Mouse (Mus musculus) heart, postnatal 10 days (tissue): ENCODE measurements around the gene Tk2. TPM values are rescaled to one million over a fixed set of nuclear protein-coding genes. Genes with fewer than 3 reads are reported as not detected.

Experiments
- DNase-seq, 2 experiments: peaks; one replicate each; pipeline ENCODE4 v3.0.0; 2021
- intact Hi-C: fragments of 180-260 bp; cut with DNase I; formaldehyde crosslinking; loops from one replicate; pipeline ENCODE4 v1.15.1; 2025
- total RNA-seq, 2 experiments: library from RNA; stranded (reverse); gene quantifications; 2 replicates each; pipeline ENCODE4 v1.2.3; 2021

Gene Tk2
- total RNA-seq, 2 experiments from 2014 or later = 9.0 to 10.1 TPM

GRCm38 (mm10) chr8:104227048-104227447, 21.3 kb downstream of the Tk2 start:
- intact Hi-C loops = no loop called here
- DNase-seq = no peak

- intact Hi-C loops = loop anchor here (1.0 to 5.0 kb wide), 3 partner anchors 74 to 188 kb away; no protein-coding TSS in a partner anchor
- peak; percentile 80 to 90 for DNase-seq
Measured at GRCm38 (mm10) chr8:104219806-104220205, 28.6 kb downstream of the Tk2 start.

- intact Hi-C loops = loop anchor here (1.0 kb wide), 2 partner anchors 73 to 134 kb away; no protein-coding TSS in a partner anchor
- DNase-seq = peak; percentile 46 to 70
Measured at GRCm38 (mm10) chr8:104219079-104219478, 29.3 kb downstream of the Tk2 start.

GRCm38 (mm10) chr8:104217601-104218000, 30.8 kb downstream of the Tk2 start:
- DNase-seq = no peak
- intact Hi-C loops = no loop called here

GRCm38 (mm10) chr8:104205292-104205691, 43.1 kb downstream of the Tk2 start:
- no peak for DNase-seq
- intact Hi-C loops = no loop called here

- DNase-seq = no peak
- intact Hi-C loops = no loop called here
Measured at GRCm38 (mm10) chr8:104202320-104202719, 46.0 kb downstream of the Tk2 start.

GRCm38 (mm10) chr8:104201622-104202021, 46.7 kb downstream of the Tk2 start:
- no peak for DNase-seq
- intact Hi-C loops = no loop called here

GRCm38 (mm10) chr8:104199802-104200201, 48.6 kb downstream of the Tk2 start:
- no peak for DNase-seq
- intact Hi-C loops = no loop called here

- DNase-seq = peak; percentile 68 to 75
- intact Hi-C loops = no loop called here
Measured at GRCm38 (mm10) chr8:104191496-104191895, 56.9 kb downstream of the Tk2 start.

GRCm38 (mm10) chr8:104190777-104191468, 57.4 kb downstream of the Tk2 start:
- no peak for DNase-seq
- intact Hi-C loops = no loop called here

GRCm38 (mm10) chr8:104188459-104188858, 59.9 kb downstream of the Tk2 start:
- intact Hi-C loops = no loop called here
- DNase-seq = no peak

- no peak for DNase-seq
Measured at GRCm38 (mm10) chr8:104187622-104188021, 60.7 kb downstream of the Tk2 start.

GRCm38 (mm10) chr8:104186827-104187226, 61.5 kb downstream of the Tk2 start:
- intact Hi-C loops = no loop called here

More at GRCm38 (mm10) chr8:104187622-104188021, 60.7 kb downstream of the Tk2 start:
- intact Hi-C loops = no loop called here

GRCm38 (mm10) chr8:104184905-104185304, 63.5 kb downstream of the Tk2 start:
- no peak for DNase-seq
- intact Hi-C loops = no loop called here

More at GRCm38 (mm10) chr8:104186827-104187226, 61.5 kb downstream of the Tk2 start:
- no peak for DNase-seq

GRCm38 (mm10) chr8:104177054-104177453, 71.3 kb downstream of the Tk2 start:
- intact Hi-C loops = no loop called here
- peak in 1 of 2 experiments; percentile 15 for DNase-seq

Other genes starting within 250 kb of the Tk2 start
- gene Cdh5, start 146.9 kb downstream of the Tk2 start, total RNA-seq = 100 to 1,000 TPM; 320 to 327 TPM
- gene Bean1, start 78.1 kb downstream of the Tk2 start, total RNA-seq = 1 to 10 TPM; 2.9 to 4.3 TPM
- gene Cklf, start 2.3 kb upstream of the Tk2 start, total RNA-seq = 10 to 100 TPM; 10.1 to 10.6 TPM
- not detected for gene Cmtm2a, start 44.6 kb upstream of the Tk2 start, total RNA-seq
- not detected for gene Gm45711, start 61.5 kb upstream of the Tk2 start, total RNA-seq
- not detected for gene Cmtm1, start 61.6 kb upstream of the Tk2 start, total RNA-seq
- gene Gm11020, start 73.0 kb upstream of the Tk2 start, total RNA-seq = not detected
- not detected for gene Cmtm2b, start 73.7 kb upstream of the Tk2 start, total RNA-seq
- 10 to 100 TPM; 45.9 to 52.0 TPM for gene Cmtm3, start 90.9 kb upstream of the Tk2 start, total RNA-seq
- 10 to 100 TPM; 16.4 to 16.8 TPM for gene Cmtm4, start 147.2 kb upstream of the Tk2 start, total RNA-seq
- gene Dync1li2, start 194.5 kb upstream of the Tk2 start, total RNA-seq = 100 to 1,000 TPM in 1 of 2 experiments, 10 to 100 TPM in 1; 86.4 to 125 TPM